Mouse (Mus musculus) adrenal gland, adult (tissue): ENCODE measurements at regions not wholly inside any gene's neighbourhood (a gene's known extent, or its start where the extent isn't known, plus 50 kb on each side); places are given as distances from the start of the nearest gene placed in this dataset.

ENCODE experiments used
- DNase-seq, 2 experiments: peaks; one replicate each; pipeline ENCODE4 v3.0.0; 2022 to 2023; ENCODE audit warnings: low spot score in 1 of 2; ENCODE audit not compliant: inconsistent age in 2 of 2

DNA sequence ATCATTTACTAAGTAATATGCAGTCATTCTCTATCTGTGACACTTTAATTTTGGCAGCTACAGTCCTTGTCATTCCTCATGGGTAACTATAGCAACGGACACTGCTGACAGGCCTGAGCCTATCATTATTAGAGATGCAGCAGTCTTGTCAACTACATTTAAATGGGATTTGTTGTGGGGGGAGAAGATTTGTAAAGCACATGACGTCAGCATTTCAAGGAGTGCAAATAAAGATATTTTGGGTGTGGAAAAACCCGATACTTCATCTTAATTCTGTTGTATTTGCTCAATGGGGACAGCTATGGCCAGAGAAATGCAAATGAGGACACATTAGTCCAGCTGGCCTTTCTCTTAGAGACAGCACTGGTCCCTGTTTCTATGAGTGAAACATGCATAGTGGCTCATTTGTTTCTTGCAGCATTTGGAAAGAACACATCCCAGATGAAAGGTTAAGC, 55.5 kb upstream of the Kcne4 start:
- peak in 1 of 2 experiments; percentile 20 for DNase-seq
